Comparison of ENCODE assay signal across 24 mouse cellular contexts in the genomic region with DNA sequence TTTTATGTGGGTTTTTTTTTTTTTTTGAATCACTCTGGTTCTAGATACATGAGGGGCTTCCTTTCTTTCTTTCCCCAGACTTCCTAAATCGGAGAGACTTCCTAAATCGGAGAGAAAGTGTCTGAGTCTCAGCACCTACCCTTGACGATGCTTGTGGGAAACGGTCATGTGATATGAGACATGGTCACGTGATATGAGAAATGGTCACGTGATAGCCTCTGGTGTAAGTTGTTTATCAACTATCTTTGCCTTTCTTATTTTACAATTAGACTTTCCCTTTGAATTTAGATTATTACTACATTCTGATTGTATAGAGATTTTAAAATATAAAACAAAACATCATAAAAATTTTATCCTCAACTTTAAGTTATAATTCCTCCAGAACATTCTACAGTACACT.
"Had no signal": no experiment of that assay in that cellular context is flagged by ENCODE, and none has a peak within 500 bp of the region (broad histone marks: within the 10 kb centered on the region; RNA-seq: fewer than 3 reads in every experiment).

No protein-coding gene starts in this region.

- DNase-seq: cerebellum, postnatal 10 days; cerebellum, postnatal 14 days; cerebellum, postnatal 25 days; cerebellum, postnatal 36 days; embryo, embryonic 11 days; forebrain, postnatal 0 days; gastrocnemius, adult 2 months; gastrocnemius, postnatal 10 days; gastrocnemius, postnatal 14 days; gastrocnemius, postnatal 25 days; gastrocnemius, postnatal 36 days; heart, adult 18-20 months; heart, adult 2 months had no signal

- H3K4me1 ChIP-seq: embryonic facial prominence, embryonic 10.5 days; embryonic facial prominence, embryonic 12.5 days; embryonic facial prominence, embryonic 13.5 days; embryonic facial prominence, embryonic 15.5 days; heart, embryonic 10.5 days had no signal

- H3K9ac ChIP-seq: embryonic facial prominence, embryonic 12.5 days; embryonic facial prominence, embryonic 13.5 days; embryonic facial prominence, embryonic 15.5 days; forebrain, embryonic 12.5 days; forebrain, embryonic 13.5 days; forebrain, embryonic 15.5 days; forebrain, postnatal 0 days had no signal

- H3K9me3 ChIP-seq: embryonic facial prominence, embryonic 10.5 days; embryonic facial prominence, embryonic 12.5 days; embryonic facial prominence, embryonic 13.5 days; embryonic facial prominence, embryonic 15.5 days; forebrain, embryonic 10.5 days; forebrain, embryonic 12.5 days; forebrain, embryonic 13.5 days; forebrain, embryonic 15.5 days; heart, embryonic 10.5 days had no signal

- H3K4me2 ChIP-seq: embryonic facial prominence, embryonic 12.5 days; embryonic facial prominence, embryonic 13.5 days; embryonic facial prominence, embryonic 15.5 days; forebrain, embryonic 12.5 days; forebrain, embryonic 13.5 days; forebrain, embryonic 15.5 days; heart, embryonic 11.5 days had no signal

- H3K36me3 ChIP-seq: embryonic facial prominence, embryonic 10.5 days; embryonic facial prominence, embryonic 12.5 days; embryonic facial prominence, embryonic 13.5 days; embryonic facial prominence, embryonic 15.5 days; forebrain, embryonic 10.5 days; forebrain, embryonic 12.5 days; forebrain, embryonic 15.5 days; heart, embryonic 10.5 days had no signal

- H3K27me3 ChIP-seq: embryonic facial prominence, embryonic 12.5 days; embryonic facial prominence, embryonic 13.5 days; embryonic facial prominence, embryonic 15.5 days; forebrain, embryonic 12.5 days; forebrain, embryonic 13.5 days; forebrain, embryonic 15.5 days had no signal

- H3K4me3 ChIP-seq: embryonic facial prominence, embryonic 10.5 days; embryonic facial prominence, embryonic 12.5 days; embryonic facial prominence, embryonic 13.5 days; embryonic facial prominence, embryonic 15.5 days; erythroblast, embryonic 14.5 days; forebrain, embryonic 10.5 days; forebrain, embryonic 12.5 days; forebrain, embryonic 13.5 days; forebrain, embryonic 15.5 days; gastrocnemius, adult 2 months; heart, adult 2 months; heart, embryonic 10.5 days had no signal

- H3K27ac ChIP-seq: embryonic facial prominence, embryonic 10.5 days; embryonic facial prominence, embryonic 12.5 days; embryonic facial prominence, embryonic 13.5 days; embryonic facial prominence, embryonic 15.5 days; forebrain, embryonic 10.5 days; forebrain, embryonic 12.5 days; forebrain, embryonic 13.5 days; forebrain, embryonic 15.5 days; gastrocnemius, adult 2 months; heart, adult 2 months; heart, embryonic 10.5 days had no signal
